Mouse (Mus musculus) bone marrow, adult 2 months (tissue): ENCODE measurements around the gene Fam107b.
A peak's percentile ranks its signal among the peaks of the same experiment; 100 is the strongest.

Experiments
- CTCF ChIP-seq: fragments of 200-500 bp; IDR thresholded peaks from 2 replicates; pipeline ENCODE4 v1.5.1; 2011; ENCODE audit warnings: low read length, control low read depth; ENCODE audit not compliant: control insufficient read depth, insufficient read depth
- POLR2A ChIP-seq: fragments of 200-500 bp; IDR thresholded peaks from 2 replicates; pipeline ENCODE4 v1.6.1; 2011; ENCODE audit warnings: low read depth, mild to moderate bottlenecking, control low read depth, low read length, borderline replicate concordance; ENCODE audit not compliant: control insufficient read depth

DNA sequence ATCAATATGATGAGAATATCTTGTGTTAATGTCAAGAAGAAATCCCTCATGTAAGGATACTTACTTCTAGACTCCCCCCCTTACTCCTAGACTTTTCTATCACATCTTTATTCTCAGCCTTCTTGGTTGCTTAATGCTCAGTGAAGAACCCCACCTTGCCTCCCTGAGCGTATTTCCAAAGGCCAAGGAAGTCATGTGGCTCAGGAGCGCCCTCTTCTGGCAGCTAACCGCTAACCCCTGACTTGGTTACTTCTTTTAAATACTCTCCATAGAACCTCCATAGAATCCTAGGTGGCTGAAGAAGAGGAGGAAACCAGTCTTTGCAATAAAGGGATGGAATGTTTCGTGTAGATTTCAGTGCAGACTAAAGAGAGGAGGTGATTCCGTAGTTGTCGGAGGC, 199.0 kb downstream of the Fam107b start:
- peak; percentile 88 for TF ChIP-seq CTCF
- TF ChIP-seq POLR2A: no peak
